Mouse (Mus musculus): ENCODE results near the gene Ccdc142.

The Ccdc142 gene

GRCm38 (mm10) chr6:83140044-83140443 is 38.6 kb downstream of the Ccdc142 start:
- no peak for DNase-seq (ENCODE audit: low spot score)

DNA sequence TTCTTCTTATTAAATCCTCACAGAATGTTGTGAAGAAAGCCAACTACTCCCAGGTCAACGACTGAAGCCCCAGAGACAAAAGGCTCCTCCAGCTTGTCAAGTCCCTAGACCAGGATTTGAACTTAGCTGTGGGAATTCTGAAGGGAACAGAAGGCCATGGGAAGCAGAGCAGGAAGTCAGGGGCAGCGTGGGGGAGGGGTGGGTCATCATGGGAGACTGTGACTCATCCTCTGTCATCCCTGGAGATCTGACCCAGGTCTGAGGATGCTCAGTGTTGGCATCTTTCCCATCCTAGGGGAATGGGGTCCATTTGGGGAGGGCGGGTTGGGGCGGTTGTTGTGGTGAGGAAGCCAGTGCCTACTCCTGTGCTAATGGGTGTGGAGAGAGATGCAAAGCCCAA is 40.2 kb downstream of the Ccdc142 start:
- no peak for DNase-seq (ENCODE audit: low spot score)

GRCm38 (mm10) chr6:83142211-83142731 is 40.9 kb downstream of the Ccdc142 start:
- no peak for DNase-seq (ENCODE audit: low spot score)

DNA sequence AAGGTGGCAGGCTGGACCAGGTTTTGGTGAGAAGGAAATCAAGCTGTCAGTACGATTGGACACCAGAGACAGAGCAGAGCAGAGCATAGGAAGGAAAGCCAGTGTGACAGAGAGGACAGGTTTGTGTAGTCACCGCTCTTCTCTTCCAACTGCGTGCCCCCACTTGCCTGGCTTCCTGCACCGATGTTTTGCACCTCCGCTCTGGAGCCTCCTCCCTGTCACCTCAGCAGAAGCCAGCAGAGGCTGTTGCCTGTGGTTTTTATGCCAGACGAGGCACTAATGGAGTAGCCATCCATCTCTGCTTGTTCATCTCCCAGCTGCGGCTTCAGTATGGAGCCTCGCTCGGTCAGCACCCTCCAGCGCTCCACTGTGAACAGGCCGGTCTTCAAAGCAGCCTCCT is 41.5 kb downstream of the Ccdc142 start:
- no peak for DNase-seq (ENCODE audit: low spot score)

DNA sequence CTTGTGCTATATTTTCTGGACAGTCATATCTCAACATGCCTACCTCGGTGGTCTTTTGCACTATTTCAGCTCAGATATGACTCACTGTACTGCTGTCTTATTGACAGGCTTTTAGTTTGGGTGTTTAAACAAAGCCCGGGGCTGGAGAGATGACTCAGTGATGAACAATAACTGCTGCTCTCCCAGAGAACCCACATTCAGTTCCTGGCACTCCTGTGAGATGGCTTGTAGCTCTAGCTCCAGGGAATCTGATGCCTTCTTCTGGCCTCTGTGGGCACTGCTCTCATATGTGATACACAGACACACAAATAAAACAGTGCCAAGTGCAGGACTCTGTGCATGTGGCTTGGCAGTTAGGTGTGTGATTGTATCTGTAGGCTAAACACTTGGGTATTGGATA is 43.8 kb downstream of the Ccdc142 start:
- DNase-seq (ENCODE audit: low spot score) = no peak

GRCm38 (mm10) chr6:83145805-83146204 is 44.4 kb downstream of the Ccdc142 start:
- no peak for DNase-seq (ENCODE audit: low spot score)

DNA sequence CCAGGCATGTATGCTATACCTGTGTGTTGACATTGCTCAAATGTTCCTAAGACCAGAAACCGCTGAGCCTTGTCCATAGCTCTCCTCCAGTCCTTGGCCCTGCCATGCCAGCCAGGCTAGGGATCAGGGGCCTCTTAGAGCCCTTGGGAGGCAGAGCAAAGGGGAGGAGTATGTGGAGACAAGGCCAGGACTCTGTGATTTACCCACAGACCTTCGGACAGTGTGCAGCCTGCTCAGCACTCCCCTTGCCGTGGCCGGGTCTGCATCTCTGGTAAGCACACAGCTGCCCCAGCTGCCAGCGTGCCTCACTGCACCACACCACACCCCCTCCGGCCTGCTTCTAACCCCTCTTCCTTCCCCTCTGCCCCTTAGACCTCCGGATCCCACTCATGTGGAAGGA is 45.9 kb downstream of the Ccdc142 start:
- no peak for DNase-seq (ENCODE audit: low spot score)

DNA sequence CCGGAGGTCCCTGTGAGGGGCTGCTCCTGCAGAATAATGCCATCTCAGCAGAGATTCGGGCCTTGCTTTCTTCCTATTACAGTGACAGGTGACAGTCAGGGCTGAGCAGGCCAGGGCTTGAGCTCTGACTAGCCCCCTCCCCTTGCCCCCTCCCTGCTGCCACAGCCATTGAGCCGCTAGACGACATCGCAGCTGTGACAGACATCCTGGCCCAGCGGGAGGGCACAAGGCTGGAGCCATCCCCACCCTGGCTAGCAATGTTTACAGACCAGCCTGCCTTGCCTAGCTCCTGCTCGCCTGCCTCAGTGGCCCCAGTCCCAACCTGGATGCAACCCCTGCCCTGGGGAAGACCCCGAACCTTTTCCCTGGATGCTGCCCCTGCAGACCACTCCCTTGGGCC is 50.3 kb downstream of the Ccdc142 start:
- no peak for DNase-seq (ENCODE audit: low spot score)

DNA sequence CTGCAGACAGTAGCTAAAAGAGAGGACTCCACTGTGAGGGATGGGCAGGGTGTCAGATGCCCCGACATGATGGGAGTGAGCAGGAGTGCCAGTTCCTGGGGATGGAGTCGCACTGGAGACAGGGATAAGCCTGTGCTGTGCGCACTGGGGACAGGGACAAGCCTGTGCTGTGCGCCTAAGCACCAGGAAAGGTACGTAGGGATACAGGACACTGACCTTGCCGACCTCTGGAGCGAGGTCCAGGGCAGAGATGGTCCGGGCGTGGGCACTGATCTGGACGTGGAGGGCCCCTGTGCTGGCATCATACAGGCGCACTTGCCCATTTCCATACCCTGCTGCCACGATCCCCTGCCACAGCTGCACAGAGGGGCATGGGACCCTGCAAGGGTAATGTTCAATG is 51.6 kb downstream of the Ccdc142 start:
- DNase-seq (ENCODE audit: low spot score) = no peak

DNA sequence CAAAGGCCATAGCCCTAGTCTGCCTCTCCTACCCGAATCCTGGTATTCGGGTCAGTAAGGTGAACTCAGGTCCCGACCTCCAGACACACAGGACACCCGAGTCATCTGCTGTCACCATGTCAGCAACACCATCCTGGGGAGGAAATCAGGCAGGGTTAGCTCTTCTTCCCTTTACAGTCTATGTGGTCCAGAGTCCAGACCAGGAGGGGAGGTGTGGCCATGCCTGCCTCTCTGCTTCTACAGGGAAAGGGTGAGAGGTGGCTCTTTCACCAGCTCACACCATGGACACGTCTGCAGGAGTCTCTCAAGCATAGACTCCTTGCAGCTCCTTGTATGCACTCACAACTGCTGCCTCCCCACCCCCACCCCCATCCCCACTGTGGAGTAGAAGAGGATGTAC is 52.1 kb downstream of the Ccdc142 start:
- DNase-seq (ENCODE audit: low spot score) = no peak

- DNase-seq (ENCODE audit: low spot score) = no peak
Observed at GRCm38 (mm10) chr6:83155552-83156238, 54.3 kb downstream of the Ccdc142 start.

DNA sequence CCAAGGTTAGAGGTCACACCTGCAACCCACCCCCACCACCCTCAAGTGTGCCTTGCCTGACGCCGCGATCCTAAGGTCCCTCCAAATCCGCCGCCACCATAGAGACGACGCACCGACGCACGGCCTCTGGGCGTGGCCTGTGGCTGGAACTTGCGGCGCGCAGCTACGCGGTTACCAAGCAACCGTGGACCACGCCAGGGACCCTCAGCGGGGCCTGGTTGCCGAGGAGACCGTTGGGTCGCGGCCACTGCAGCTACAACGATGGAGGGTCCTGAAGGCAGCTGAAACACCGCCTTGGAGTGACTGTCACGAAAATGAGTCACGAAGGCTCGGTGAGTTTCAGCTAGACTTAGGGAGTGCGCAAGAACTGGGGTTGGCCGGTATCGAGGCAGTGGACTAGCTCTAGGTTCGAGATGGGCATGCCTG is 54.9 kb downstream of the Ccdc142 start, which contains the start of the genes Wdr54 and 1700003E16Rik:
TSS of gene Wdr54 (minus strand) at position 139 of the 426 bp plus-strand sequence.
TSS of gene 1700003E16Rik (plus strand) at position 146 of the 426 bp plus-strand sequence.
- DNase-seq (ENCODE audit: low spot score) = no peak
